Mouse (Mus musculus): ENCODE measurements at regions not wholly inside any gene's neighbourhood (a gene's known extent, or its start where the extent isn't known, plus 50 kb on each side); places are given as distances from the start of the nearest gene placed in this dataset.

DNA sequence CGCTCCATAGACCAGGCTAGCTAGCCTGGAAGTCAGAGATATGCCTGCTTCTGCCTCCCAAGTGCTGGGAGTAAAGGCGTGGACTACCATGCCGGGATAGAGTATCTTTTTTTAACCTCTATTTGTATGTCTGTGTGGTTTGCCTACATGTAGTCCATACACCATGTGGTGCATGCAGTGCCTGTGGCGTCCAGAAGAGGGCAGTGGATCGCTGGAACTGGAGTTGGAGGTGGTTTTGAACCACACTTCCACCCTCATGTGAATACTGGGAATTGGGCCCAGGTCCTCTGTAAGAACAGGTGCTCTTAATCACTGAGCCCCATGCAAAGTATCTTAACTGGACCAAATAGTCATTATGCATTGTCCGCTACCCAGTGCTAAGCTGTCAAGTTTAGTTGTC is 306.2 kb downstream of the H2al1j start:
- H3K4me1 ChIP-seq (replicated peaks) = no peaks in the 10 kb centered on the region
- H3K27ac ChIP-seq = no peak overlapping the region
- no peak overlapping the region for H3K4me3 ChIP-seq (replicated peaks)
- WGBS = 67% methylated on average over 6 of the region's 6 CpGs
- ATAC-seq = no peak
- no peaks in the 10 kb centered on the region for H3K9me3 ChIP-seq
- H3K27me3 ChIP-seq (replicated peaks) = peaks cover 4% of the 10 kb centered on the region; the same call in 1 of the 2 replicates
- H3K36me3 ChIP-seq = no peaks in the 10 kb centered on the region
- H3K9ac ChIP-seq = no peak overlapping the region
- no peak overlapping the region for H3K4me2 ChIP-seq (replicated peaks)

- no peak for ATAC-seq
- no peaks in the 10 kb centered on the region for H3K4me1 ChIP-seq (replicated peaks)
- no peak overlapping the region for H3K4me2 ChIP-seq (replicated peaks)
- no peaks in the 10 kb centered on the region for H3K27me3 ChIP-seq (replicated peaks)
- WGBS = 71% methylated on average over 6 of the region's 6 CpGs
- H3K27ac ChIP-seq = no peak overlapping the region
- H3K36me3 ChIP-seq = no peaks in the 10 kb centered on the region
- no peak overlapping the region for H3K9ac ChIP-seq
- H3K4me3 ChIP-seq (replicated peaks) = no peak overlapping the region
- no peaks in the 10 kb centered on the region for H3K9me3 ChIP-seq
Measured at GRCm38 (mm10) chrX:11644484-11644883, 316.9 kb downstream of the H2al1j start.

- Histone ChIP-seq H3K4me3 (replicated peaks) (no peak overlapping the region), H3K4me2 (replicated peaks) (no peak overlapping the region), H3K9ac (no peak overlapping the region), H3K27ac (0 out of 2 replicates have a peak overlapping the region, but pooled peaks have one; percentile 44), H3K9me3 (no peaks in the 10 kb centered on the region), H3K27me3 (replicated peaks) (no peaks in the 10 kb centered on the region), H3K4me1 (replicated peaks) (no peaks in the 10 kb centered on the region), H3K36me3 (no peaks in the 10 kb centered on the region)
- WGBS = 78% methylated on average over 7 of the region's 7 CpGs
- ATAC-seq = peak; percentile 84
Measured at GRCm38 (mm10) chrX:11646681-11647526, 319.3 kb downstream of the H2al1j start.

GRCm38 (mm10) chrX:11647527-11647836 is 319.9 kb downstream of the H2al1j start:
- 52% methylated on average over 1 of the region's 1 CpGs for WGBS
- no peaks in the 10 kb centered on the region for H3K4me1 ChIP-seq (replicated peaks)
- peak; percentile 92 for ATAC-seq
- no peak overlapping the region for H3K27ac ChIP-seq
- no peak overlapping the region for H3K9ac ChIP-seq
- H3K9me3 ChIP-seq = no peaks in the 10 kb centered on the region
- H3K4me3 ChIP-seq (replicated peaks) = no peak overlapping the region
- no peak overlapping the region for H3K4me2 ChIP-seq (replicated peaks)
- H3K27me3 ChIP-seq (replicated peaks) = no peaks in the 10 kb centered on the region
- H3K36me3 ChIP-seq = no peaks in the 10 kb centered on the region

DNA sequence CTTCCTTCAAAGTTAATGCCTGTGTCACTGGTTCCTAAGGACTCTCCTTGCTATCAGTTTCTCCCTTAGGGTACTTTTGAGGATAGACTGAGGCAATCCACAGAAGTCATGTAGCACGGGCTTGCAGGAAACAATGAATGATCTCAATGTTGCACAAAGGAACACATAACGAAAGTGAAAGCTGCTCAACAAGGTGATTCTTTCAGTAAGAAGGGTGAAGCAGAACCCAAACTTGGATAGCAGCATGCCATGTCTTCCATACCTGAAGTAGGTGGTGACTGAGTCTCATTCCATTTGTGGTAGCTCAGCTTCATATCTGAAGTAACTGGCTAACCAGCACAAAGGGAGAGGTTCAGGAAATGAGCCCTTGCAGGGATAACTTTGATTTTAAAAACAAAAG is 325.7 kb downstream of the H2al1j start:
- Histone ChIP-seq H3K4me3 (replicated peaks) (no peak overlapping the region), H3K9ac (no peak overlapping the region), H3K9me3 (no peaks in the 10 kb centered on the region), H3K36me3 (no peaks in the 10 kb centered on the region), H3K4me1 (replicated peaks) (no peaks in the 10 kb centered on the region), H3K27me3 (replicated peaks) (no peaks in the 10 kb centered on the region), H3K27ac (no peak overlapping the region), H3K4me2 (replicated peaks) (no peak overlapping the region)
- WGBS = 75% methylated on average over 2 of the region's 2 CpGs
- ATAC-seq = no peak

DNA sequence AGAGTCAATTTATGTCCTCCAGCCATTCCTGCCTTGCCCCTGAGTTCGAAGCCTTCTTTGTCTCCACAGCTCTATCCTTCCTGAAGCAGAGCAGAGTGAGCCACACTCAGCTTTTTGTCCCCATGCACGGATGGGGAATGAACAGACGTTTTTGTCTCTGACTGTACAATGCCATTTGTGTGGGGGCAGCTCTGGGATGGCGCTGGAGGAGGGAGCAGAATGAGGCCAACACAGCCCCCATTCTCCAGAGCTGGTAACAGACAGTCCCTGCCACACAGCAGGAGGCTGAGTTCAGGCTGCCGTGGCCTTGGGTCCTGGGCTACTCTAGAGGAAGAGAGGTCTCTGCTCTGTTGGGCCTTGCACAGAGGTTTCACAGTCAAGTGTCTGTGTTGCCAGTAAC is 327.4 kb downstream of the H2al1j start:
- Histone ChIP-seq H3K9ac (no peak overlapping the region), H3K9me3 (no peaks in the 10 kb centered on the region), H3K4me1 (replicated peaks) (no peaks in the 10 kb centered on the region), H3K4me3 (replicated peaks) (no peak overlapping the region), H3K27me3 (replicated peaks) (no peaks in the 10 kb centered on the region), H3K4me2 (replicated peaks) (no peak overlapping the region), H3K27ac (no peak overlapping the region), H3K36me3 (no peaks in the 10 kb centered on the region)
- no peak for ATAC-seq
- WGBS = 61% methylated on average over 5 of the region's 5 CpGs

DNA sequence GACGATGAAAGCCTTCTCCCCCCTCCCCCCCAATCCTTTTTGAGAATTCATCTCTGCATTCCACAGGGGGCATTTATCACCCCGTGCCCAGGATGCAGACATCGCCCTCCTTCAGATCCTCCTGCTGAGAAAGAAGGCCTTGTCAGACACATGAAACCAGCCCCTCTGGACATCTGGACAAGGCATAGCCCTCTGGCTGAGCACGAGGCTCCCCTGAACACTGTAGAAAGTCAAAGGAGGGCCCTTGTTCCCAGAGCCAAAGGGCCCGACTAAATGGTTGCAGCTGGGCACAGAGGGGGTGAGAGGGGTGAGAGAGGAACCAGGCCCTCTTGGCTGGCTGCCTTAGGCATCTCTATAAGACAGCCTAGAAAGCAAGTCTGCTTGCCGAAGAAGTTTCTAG is 327.8 kb downstream of the H2al1j start:
- no peaks in the 10 kb centered on the region for H3K4me1 ChIP-seq (replicated peaks)
- H3K4me3 ChIP-seq (replicated peaks) = no peak overlapping the region
- H3K9ac ChIP-seq = no peak overlapping the region
- ATAC-seq = no peak
- H3K9me3 ChIP-seq = no peaks in the 10 kb centered on the region
- WGBS = 67% methylated on average over 6 of the region's 6 CpGs
- no peaks in the 10 kb centered on the region for H3K36me3 ChIP-seq
- no peak overlapping the region for H3K27ac ChIP-seq
- no peaks in the 10 kb centered on the region for H3K27me3 ChIP-seq (replicated peaks)
- no peak overlapping the region for H3K4me2 ChIP-seq (replicated peaks)

DNA sequence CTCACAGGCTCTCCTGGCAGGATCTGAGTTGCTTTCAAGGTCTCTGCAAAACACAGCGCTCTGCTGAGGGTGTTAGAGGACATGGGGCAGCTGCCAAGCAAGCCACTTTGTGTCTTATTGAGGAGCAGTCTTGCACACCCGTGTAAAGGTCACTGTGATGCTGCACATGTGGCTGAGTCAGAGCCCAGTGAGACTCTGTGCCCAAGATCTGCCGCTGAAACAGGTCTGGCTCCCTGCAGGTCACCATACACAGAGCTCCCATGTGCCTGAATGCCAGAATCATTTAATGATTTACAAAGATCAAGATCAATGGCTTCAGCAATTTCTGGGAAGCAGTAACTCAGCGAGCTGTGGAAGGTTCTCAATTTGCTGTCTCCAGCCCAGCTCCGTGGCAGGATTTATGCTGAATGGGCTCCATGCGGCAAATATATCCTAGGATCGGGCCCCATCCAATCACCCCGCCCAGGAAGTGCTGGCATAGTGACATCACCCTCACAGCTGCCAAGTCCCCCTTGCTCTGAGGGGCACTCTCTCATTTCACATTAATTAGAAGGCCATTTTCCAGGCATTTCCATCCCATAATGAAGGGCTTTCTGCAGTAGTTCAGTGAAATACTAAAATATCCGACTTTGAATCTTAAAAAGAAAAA is 330.1 kb downstream of the H2al1j start:
- Histone ChIP-seq H3K9me3 (no peaks in the 10 kb centered on the region), H3K36me3 (no peaks in the 10 kb centered on the region), H3K4me3 (replicated peaks) (no peak overlapping the region), H3K4me2 (replicated peaks) (no peak overlapping the region), H3K9ac (no peak overlapping the region), H3K27me3 (replicated peaks) (0 out of 2 replicates have a peak, but pooled peaks cover 3% of the 10 kb centered on the region), H3K27ac (no peak overlapping the region), H3K4me1 (replicated peaks) (no peaks in the 10 kb centered on the region)
- ATAC-seq = peak; percentile 88
- 56% methylated on average over 9 of the region's 9 CpGs for WGBS

DNA sequence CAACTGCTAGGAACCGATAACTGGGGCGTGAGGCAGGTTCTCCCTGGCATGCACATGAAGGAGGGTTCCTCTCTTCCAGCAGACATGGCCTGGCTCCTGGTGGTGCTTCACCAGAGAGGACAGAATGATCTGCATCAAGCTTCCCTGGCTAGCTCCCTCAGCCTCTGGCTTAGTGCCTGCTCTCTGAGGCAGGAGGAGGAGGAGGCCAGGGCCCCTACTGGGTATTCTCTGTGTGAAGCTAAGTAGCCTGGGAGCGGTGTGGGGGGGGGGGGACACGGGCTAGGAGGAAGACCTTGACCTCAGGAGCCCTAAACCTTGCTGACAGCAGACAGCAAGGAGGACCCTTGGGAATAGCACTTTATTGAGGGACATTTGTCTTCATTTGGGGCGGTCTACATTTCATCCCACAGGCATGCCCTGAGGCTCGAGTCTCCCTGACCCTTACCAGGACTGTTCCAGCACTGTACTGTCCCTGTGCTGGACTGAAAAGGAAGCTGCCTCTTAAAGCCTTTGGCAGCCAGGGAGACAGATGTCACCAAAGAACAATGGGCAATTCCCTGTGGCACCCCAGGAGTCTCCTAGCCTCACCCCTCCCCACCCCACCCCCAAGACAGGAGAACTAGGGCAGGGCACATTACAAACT is 335.7 kb downstream of the H2al1j start:
- H3K4me2 ChIP-seq (replicated peaks) = no peak overlapping the region
- peaks cover 6% of the 10 kb centered on the region for H3K4me1 ChIP-seq (replicated peaks)
- no peaks in the 10 kb centered on the region for H3K9me3 ChIP-seq
- no peak overlapping the region for H3K9ac ChIP-seq
- 48% methylated on average over 6 of the region's 6 CpGs for WGBS
- no peak overlapping the region for H3K27ac ChIP-seq
- H3K4me3 ChIP-seq (replicated peaks) = no peak overlapping the region
- no peaks in the 10 kb centered on the region for H3K36me3 ChIP-seq
- H3K27me3 ChIP-seq (replicated peaks) = peaks cover 10% of the 10 kb centered on the region
- no peak for ATAC-seq

DNA sequence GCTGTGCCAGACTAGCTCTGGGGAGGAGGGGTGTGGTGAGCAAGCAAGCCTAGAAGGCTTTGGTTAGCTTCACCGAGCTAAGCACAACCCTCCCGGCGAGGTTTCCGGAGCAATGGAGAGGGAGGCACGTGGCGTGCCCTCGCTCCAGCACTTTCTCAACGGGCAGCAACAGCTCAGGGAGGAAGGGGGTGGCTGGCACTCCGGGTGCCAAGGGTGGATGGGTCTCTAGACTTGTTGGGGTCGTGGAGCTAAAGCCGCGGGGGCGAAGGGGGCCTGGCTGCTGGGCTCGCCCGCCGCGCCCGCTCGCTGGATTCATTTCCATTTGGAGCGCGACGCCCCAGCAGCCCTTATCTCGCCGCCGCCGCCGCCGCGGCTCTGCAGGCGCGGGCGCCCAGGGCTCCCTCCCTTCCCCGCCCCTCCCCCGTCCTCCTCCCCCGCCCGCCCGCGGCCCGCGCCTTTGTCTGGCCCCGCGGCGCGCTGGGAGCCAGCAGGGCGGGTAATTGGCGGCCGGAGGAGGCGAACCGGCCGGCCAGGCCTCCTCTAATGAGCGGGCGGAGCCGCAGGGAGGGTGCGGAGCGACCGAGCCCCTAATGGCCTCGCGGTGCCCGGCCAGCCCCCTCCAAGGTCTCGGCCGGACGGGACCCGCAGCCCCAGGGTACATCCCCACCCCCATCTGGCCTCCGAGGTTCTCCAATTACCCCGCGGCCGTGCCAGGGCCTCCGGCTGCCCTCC is 336.9 kb downstream of the H2al1j start:
- Histone ChIP-seq H3K9me3 (no peaks in the 10 kb centered on the region), H3K4me1 (replicated peaks) (peaks cover 6% of the 10 kb centered on the region), H3K9ac (peak overlapping the region; percentile 71), H3K4me2 (replicated peaks) (peak overlapping the region; percentile 65), H3K27me3 (replicated peaks) (peaks cover 10% of the 10 kb centered on the region), H3K4me3 (replicated peaks) (peak overlapping the region; percentile 42), H3K27ac (peak overlapping the region; percentile 89), H3K36me3 (no peaks in the 10 kb centered on the region)
- WGBS = 9% methylated on average over 38 of the region's 68 CpGs
- peak; percentile 89 for ATAC-seq

DNA sequence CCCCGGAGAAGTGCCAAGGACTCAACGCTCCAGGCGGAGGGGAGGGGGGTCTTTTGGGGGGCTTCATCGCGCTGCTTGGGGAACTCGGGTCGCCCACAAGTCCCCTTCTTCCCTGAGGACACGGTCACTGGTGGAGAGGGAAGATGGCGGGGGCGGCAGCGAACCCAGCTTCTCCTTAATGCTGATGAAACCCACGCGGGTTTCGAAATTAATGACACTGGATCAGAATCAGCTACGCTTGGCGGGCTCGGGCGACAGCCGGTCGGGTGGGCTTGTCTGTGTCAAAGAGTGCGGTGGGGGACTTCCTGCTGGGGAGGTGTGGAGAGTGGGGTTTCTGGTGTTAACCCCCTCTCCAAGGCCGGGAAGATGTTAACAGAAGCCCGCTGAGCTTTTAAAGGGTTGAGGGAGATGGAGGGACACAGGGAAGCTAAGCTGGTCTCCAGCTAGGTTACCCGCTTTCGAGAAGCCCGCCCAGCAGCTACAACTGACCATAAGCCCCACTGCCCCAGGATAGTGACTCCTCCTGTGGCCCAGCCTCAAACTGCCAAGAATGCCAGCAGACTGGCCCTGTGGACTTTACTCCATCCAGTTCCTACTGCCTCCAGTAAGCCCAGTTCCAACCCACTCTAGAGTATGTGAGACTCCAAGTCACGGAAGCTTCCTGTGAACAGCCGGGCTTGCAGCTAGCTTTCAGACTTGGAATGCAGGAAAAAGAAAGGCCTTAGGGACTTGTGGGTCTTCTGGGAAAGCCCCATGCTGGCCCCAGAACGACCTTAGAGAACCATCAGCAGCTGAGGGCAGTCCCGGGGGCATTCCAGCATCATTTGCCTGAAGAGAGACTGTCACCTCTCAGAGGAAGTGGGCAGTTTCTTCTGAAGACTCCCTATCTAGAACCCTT is 337.7 kb downstream of the H2al1j start:
- ATAC-seq = peak; percentile 54
- Histone ChIP-seq H3K36me3 (no peaks in the 10 kb centered on the region), H3K27ac (peak overlapping the region; percentile 89), H3K4me3 (replicated peaks) (peak overlapping the region; percentile 42), H3K4me1 (replicated peaks) (peaks cover 6% of the 10 kb centered on the region), H3K9ac (peak overlapping the region; percentile 71), H3K9me3 (no peaks in the 10 kb centered on the region), H3K4me2 (replicated peaks) (peak overlapping the region; percentile 65), H3K27me3 (replicated peaks) (peaks cover 10% of the 10 kb centered on the region)
- 21% methylated on average over 29 of the region's 30 CpGs for WGBS
